Mouse (Mus musculus) cerebellum, postnatal 14 days (tissue): Measurements from ENCODE around the gene Fggy.

Source experiments
- DNase-seq, 2 experiments: peaks; one replicate each; pipeline ENCODE4 v3.0.0; 2021; ENCODE audit warnings: mixed read lengths in 2 of 2

Fggy gene

DNA sequence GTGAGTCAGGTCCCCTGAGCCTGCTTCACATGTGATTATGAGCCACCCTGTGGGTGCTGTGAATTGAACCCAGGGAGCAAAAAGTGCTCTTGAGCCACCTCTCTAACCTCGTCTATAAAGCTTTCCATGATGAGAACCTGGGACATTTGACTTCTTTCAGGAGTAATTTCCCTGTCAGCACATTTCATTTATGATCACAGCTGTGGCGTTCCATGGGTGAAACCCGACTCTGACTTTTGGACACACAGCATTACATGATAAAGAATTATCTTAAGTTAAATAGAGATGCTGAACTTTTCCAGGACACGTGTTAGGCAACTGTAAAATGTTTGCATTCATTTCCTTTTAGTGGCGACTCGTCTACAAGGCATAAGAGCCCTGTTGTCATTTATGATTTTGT, 39.9 kb downstream of the Fggy start:
- no peak for DNase-seq

GRCm38 (mm10) chr4:95601776-95602175, 44.5 kb downstream of the Fggy start:
- DNase-seq, result no peak

- DNase-seq, result no peak
Measured at GRCm38 (mm10) chr4:95603254-95603653, 45.9 kb downstream of the Fggy start.

DNA sequence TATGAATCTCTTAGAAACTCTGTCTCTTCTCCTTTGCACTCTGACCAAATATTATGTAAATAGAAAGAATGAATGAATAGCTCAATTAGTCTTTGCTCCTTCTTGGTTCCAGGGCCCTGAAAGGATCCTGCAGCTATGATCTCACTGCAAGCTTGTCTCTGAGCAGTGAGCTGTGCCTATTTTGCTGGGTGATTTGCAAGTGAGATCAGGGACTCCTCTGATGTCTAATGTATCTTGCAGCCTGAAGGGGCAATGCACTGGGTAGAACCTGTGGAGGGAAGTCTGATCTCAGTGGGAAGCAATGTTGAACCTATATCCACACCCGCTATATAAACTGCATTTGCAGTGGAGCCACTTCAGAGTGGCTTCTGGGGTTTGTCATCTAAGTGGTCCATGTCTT, 53.4 kb downstream of the Fggy start:
- DNase-seq, result no peak

GRCm38 (mm10) chr4:95611390-95611789, 54.1 kb downstream of the Fggy start:
- no peak for DNase-seq

DNA sequence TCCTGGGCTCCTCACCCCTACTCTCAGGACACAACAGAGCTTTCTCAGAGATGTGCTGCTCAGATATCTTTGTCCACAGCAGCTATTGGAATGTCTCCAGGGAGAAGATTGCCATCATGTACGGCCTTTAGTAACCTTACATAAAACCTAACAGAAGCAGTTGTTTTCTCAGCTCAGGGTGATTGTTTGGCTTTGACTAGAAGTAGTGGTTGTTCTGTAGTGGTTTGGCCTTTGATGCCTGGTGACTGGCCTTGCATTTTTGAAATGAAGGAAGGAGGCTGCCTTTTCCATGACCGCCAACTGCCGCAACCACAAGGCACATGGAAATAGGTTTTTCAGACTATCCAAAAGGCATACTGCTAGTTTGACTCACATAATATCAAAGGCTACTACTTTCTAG, 63.7 kb downstream of the Fggy start:
- no peak for DNase-seq

DNA sequence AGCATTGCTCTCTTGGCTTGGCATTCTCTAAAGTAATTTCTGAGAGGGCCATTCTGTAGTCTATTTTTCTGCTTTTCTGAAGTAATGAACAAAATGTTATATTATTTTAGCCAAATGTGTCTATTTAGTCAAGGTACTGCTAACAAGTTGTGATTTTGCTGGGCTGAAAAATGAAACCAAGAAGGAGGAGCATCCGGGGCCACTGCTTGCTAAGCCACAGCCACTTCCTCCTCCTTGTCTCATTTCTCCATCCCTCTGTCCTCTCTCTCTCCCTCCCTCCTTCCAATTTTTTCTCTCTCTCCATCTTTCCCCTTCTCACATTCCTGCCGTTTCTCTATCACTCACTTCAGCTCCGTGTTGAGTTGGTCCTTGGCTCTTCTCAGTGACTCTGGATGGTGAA, 67.4 kb downstream of the Fggy start:
- no peak for DNase-seq

GRCm38 (mm10) chr4:95625651-95626050, 68.3 kb downstream of the Fggy start:
- DNase-seq, result peak; percentile 10 to 33

GRCm38 (mm10) chr4:95626186-95626585, 68.9 kb downstream of the Fggy start:
- no peak for DNase-seq

DNA sequence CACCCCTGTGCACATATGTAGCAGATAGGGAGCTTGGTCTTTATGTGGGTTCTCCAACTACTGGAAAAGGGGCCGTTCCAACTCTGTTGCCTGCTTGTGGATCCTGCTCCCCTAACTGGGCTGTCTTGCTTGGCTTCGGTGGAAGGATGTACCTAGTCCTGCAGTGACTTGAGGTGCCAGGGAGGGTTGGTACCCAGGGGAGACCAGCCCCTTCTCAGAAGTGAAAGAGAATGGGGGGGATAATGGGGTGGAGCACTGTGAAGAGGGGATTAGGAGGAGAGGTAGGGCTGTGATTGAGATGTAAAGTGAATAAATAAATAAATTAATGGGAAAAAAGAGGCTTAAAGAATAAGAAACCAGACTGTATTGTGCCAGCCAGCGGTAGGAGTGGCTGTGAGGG, 77.6 kb downstream of the Fggy start:
- DNase-seq, result no peak

- peak; percentile 69 to 78 for DNase-seq
Measured at GRCm38 (mm10) chr4:95636937-95637749, 79.8 kb downstream of the Fggy start.

- no peak for DNase-seq
Measured at GRCm38 (mm10) chr4:95638063-95638462, 80.8 kb downstream of the Fggy start.

DNA sequence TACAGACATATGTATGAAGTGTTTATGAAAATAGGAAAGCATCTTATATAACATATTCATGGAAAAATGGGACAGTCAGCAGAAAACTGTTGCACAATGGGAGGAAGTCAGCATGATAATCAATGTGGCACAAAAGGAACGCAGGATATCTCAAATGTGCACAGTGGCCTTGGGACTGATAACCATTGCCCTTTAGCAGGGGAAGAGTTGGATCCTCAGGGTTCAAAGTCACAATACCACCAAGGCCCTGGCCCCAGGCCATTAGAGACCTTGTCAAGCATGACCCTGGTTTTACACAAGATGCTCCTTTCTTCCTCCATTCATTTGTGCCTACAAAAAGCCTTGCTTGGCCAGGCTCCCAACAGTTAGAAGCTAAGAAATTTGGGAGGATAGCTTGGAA, 83.5 kb downstream of the Fggy start:
- DNase-seq, result no peak

- no peak for DNase-seq
Measured at GRCm38 (mm10) chr4:95644048-95644447, 86.7 kb downstream of the Fggy start.

DNA sequence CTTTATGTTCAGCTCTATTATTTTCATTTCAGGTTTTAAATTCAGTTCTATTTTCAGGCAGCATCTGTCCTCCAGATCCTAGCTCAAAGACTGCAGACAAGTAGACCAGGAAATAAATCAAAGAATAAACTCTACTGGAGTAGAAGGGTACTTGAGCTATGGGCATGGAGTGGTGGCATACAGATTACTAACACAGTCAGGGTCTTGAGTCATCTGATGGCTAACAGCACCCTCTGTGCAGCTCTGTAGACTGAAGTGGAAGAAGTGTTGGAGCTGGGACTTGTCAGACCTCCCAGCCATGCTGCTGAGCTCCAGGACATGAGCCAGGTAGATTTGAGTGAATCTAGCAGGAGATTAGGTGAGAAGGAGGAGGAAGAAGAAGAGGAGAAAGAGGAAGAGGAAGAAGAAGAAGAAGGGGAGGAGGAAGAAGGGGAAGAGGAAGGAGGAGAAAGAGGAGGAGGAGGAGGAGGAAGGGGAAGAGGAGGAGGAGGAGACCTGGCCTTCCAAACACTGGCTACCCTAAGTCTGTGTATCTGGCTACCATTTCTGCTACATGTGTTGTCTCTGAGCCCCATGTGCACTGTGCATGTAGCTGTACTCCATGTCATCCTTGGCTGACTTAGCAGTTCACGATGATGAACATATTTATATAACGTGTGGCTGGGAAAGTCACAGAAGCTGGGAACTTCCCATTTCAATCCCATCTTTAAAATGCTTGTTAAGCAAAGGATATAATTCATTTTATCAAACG, 91.7 kb downstream of the Fggy start:
- DNase-seq, result no peak

- no peak for DNase-seq
Measured at GRCm38 (mm10) chr4:95649552-95649905, 92.2 kb downstream of the Fggy start.

GRCm38 (mm10) chr4:95649980-95650379, 92.7 kb downstream of the Fggy start:
- DNase-seq, result no peak

GRCm38 (mm10) chr4:95652044-95652443, 94.7 kb downstream of the Fggy start:
- peak; percentile 51 to 56 for DNase-seq

- no peak for DNase-seq
Measured at GRCm38 (mm10) chr4:95653296-95653912, 96.1 kb downstream of the Fggy start.

DNA sequence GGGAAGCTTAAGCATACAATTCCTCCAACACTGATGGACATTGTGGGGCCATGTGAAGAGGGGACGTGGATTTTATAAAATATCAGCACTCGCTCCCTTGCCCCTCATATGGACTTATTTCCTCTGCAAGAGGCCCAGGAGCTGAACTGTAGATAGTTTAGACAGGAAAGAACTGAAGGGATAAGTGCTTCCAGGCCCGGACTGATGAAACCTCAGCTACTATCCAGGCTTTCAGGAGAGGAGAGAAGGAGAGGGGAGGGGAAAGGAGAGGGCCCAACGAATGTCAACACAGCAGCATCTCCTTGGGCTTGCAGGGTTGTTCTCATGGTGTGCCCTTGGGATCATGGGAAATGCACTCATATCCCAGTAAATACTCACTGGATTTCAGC, 96.6 kb downstream of the Fggy start:
- no peak for DNase-seq

- DNase-seq, result no peak
Measured at GRCm38 (mm10) chr4:95659024-95659423, 101.7 kb downstream of the Fggy start.

GRCm38 (mm10) chr4:95663596-95663995, 106.3 kb downstream of the Fggy start:
- DNase-seq, result no peak

GRCm38 (mm10) chr4:95664327-95664726, 107.0 kb downstream of the Fggy start:
- DNase-seq, result no peak
